Mouse (Mus musculus) frontal cortex, adult 2 months (tissue): ENCODE data around the gene Gm10563. TPM values are rescaled to one million over a fixed set of nuclear protein-coding genes. Genes with fewer than 3 reads are reported as not detected.
"Not testable (repeated sequence)": the region's sequence is repeated elsewhere in the genome, so short reads cannot be mapped to it uniquely, and the experiment has no call there.

Experiments
- DNase-seq, 2 experiments: peaks; one replicate each; pipeline ENCODE4 v3.0.0; 2022; ENCODE audit warnings: low spot score in 1 of 2; ENCODE audit errors: extremely low spot score in 1 of 2
- polyA plus RNA-seq: library from polyadenylated mRNA; depleted of rRNA; stranded (reverse); fragments of >200 nt; gene quantifications from 2 replicates; pipeline ENCODE4 v1.2.3, GENCODE M21; 2012

The Gm10563 gene
- polyA plus RNA-seq, 1 experiment, result not detected

GRCm38 (mm10) chr4:155601091-155601996, 43.9 kb downstream of the Gm10563 start, which contains the start of gene Slc35e2:
Gene Slc35e2, plus strand, starts transcription at chr4:155601416.
- peak; percentile 81 to 90 for DNase-seq

- DNase-seq, result no peak
Observed at GRCm38 (mm10) chr4:155599901-155600825, 45.0 kb downstream of the Gm10563 start.

DNA sequence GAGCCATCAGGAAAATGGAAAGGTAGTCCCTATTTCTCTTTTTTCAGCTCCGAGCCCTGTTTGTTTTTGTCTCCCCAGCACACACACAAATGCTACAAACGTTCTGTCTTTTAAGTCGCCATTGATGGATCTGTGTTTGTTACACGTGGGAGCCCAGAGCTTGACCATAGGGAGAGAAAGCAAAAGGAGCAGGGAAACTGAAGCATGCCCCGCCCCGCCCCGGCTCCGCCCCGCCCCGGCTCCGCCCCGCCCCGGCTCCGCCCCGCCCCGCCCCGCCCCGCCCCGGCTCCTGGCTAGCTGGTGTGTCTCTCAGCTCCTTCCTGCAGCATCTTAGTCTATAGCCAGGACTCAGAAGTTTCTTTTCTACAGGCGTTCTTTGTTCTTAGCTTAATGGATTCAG, 46.7 kb downstream of the Gm10563 start:
- no peak for DNase-seq

DNA sequence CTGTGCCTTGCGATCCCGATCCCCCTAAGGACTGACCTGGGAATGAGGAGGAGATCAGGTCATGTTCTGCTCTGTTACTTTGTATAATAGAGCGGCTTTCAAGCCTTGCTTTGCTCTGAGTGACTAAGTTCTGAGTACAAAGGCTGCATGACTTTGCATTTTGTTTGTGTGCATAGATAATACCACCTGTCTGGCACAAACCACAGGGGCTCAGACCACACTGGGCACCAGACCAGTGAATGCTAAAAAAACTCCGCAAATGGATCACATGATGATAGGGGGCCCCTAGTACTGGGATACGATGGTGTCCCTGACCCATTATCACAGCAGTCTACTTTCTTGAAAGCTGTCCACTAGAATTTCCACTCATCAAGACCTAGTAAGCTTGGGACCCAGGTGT, 48.6 kb downstream of the Gm10563 start:
- no peak for DNase-seq

DNA sequence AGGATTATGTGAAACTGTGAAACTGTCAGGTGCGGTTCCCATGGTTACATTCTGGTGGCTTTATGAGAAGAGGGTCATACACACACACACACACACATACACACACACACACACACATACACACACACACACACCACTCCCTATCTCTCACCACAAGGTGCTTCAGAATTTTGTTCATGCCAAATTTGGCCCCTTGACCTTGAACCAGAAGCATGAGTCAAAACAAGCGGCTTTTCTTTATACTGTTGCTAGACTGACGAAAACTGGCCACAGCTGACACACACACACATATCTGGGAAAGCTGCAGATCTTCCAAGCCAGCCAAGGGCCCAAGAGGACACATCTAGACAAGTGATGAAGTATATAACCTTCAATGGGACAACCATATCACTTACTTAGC, 49.4 kb downstream of the Gm10563 start:
- DNase-seq, result no peak

GRCm38 (mm10) chr4:155593780-155594179, 51.4 kb downstream of the Gm10563 start:
- DNase-seq, result no peak

DNA sequence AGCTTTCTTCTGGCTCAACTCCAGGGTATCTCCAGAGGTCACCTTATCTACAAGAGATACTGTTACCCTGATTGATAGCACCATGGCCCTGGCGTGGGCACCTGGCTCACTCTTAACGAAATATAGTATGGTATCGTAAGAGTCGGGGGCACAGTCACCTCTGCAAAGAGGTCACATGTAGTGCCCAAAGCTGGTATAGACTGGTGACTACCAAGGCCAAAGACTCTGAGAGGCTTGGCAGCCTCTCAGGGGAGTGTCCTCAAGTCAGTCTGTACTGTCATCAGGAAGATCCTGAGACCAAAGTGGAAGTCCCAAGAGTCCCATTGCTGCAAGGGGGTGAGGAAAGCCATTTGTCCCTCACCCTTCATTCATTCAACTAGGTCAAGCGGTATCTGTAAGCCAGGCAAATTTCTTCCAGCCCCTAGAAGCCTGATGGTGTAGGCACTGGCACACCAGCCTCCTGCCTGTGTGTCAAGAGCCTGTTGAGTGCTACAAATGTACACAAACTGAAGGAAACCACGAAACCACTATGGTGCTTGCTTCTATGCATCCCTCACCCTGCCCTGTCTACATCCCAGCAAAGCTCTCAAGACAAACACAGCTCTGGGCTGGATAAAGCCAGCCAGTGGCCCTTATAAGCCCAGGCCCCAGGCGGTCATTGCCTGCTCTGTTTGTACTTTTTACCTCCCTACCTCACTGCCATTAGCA, 54.0 kb downstream of the Gm10563 start:
- DNase-seq, result no peak

- no peak for DNase-seq
Observed at GRCm38 (mm10) chr4:155589356-155589755, 55.9 kb downstream of the Gm10563 start.

GRCm38 (mm10) chr4:155582279-155582905, 62.8 kb downstream of the Gm10563 start:
- DNase-seq, result no peak

- peak in 1 of 2 experiments; percentile 81 for DNase-seq
Observed at GRCm38 (mm10) chr4:155580420-155580819, 64.8 kb downstream of the Gm10563 start.

GRCm38 (mm10) chr4:155578336-155579125, 66.7 kb downstream of the Gm10563 start:
- no peak for DNase-seq

- no peak for DNase-seq
Observed at GRCm38 (mm10) chr4:155577741-155578140, 67.5 kb downstream of the Gm10563 start.

GRCm38 (mm10) chr4:155577132-155577531, 68.1 kb downstream of the Gm10563 start:
- DNase-seq, result no peak

- no peak for DNase-seq
Observed at GRCm38 (mm10) chr4:155575521-155575920, 69.7 kb downstream of the Gm10563 start.

GRCm38 (mm10) chr4:155574931-155575330, 70.3 kb downstream of the Gm10563 start:
- no peak for DNase-seq

GRCm38 (mm10) chr4:155573876-155574275, 71.3 kb downstream of the Gm10563 start:
- DNase-seq, result no peak

DNA sequence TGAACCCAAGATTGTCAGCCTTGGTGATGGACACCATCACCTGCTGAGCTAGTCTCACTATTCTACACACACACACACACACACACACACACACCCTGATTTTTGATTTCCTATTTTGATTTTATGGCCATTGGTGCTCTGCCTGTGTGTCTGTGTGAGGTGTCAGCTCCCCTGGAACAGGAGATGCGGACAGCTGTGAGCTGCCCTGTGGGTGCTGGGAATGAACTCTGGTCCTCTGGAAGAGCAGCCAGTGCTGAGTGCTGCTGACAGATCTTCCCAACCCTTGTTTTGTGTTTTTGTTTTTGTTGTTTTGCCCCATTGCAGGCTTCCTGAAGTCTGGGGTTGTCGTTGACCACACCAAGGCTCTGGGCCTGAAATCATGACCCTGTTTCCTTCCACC, 72.1 kb downstream of the Gm10563 start:
- DNase-seq, result no peak

GRCm38 (mm10) chr4:155571442-155571841, 73.8 kb downstream of the Gm10563 start:
- no peak for DNase-seq

- DNase-seq, result not testable (repeated sequence)
Observed at GRCm38 (mm10) chr4:155570315-155570714, 74.9 kb downstream of the Gm10563 start.
